Mouse (Mus musculus) adrenal gland, postnatal 14 days (tissue): ENCODE results near the gene Olfr101. TPM values are rescaled to one million over a fixed set of nuclear protein-coding genes. Genes with fewer than 3 reads are reported as not detected.

ENCODE experiments used
- DNase-seq: peaks from one replicate; pipeline ENCODE4 v3.0.0; 2021; ENCODE audit warnings: mixed read lengths
- long read RNA-seq, 2 experiments: library from polyadenylated mRNA; stranded (forward); transcript quantifications; one replicate each; pipeline ENCODE4 v2.0.0; 2021
- total RNA-seq: library from RNA; stranded (reverse); gene quantifications from 2 replicates; pipeline ENCODE4 v1.2.3, GENCODE M21; 2021

Olfr101 gene
- not detected in 2 replicates for total RNA-seq
- long read RNA-seq, experiment 1, result 0 reads
- long read RNA-seq, experiment 2, result 0 reads

GRCm38 (mm10) chr17:37304213-37304612 lies at the start of gene Olfr101:
Gene Olfr101 (minus strand): TSS chr17:37304313.
- no peak for DNase-seq

- DNase-seq, result no peak
Measured at GRCm38 (mm10) chr17:37339598-37339997, 35.5 kb upstream of the Olfr101 start, which contains the start of gene Olfr103. Gene Olfr103 (minus strand): TSS chr17:37339698.

- DNase-seq, result no peak
Measured at GRCm38 (mm10) chr17:37316954-37317353, 12.8 kb upstream of the Olfr101 start, which contains the start of gene Olfr102. Gene Olfr102 (minus strand): TSS chr17:37317054.

GRCm38 (mm10) chr17:37310146-37310699 lies 6.1 kb upstream of the Olfr101 start:
- no peak for DNase-seq

- peak; percentile 11 for DNase-seq
Measured at GRCm38 (mm10) chr17:37308483-37308882, 4.4 kb upstream of the Olfr101 start.

- DNase-seq, result no peak
Measured at GRCm38 (mm10) chr17:37283360-37283759, 20.8 kb downstream of the Olfr101 start, which contains the start of gene Olfr99. Gene Olfr99 (minus strand): TSS chr17:37283460.

GRCm38 (mm10) chr17:37280331-37280730 lies 23.8 kb downstream of the Olfr101 start:
- DNase-seq, result no peak

- no peak for DNase-seq
Measured at GRCm38 (mm10) chr17:37276573-37276972, 27.5 kb downstream of the Olfr101 start.

- no peak for DNase-seq
Measured at GRCm38 (mm10) chr17:37275626-37276248, 28.4 kb downstream of the Olfr101 start.

GRCm38 (mm10) chr17:37270702-37271092 lies 33.4 kb downstream of the Olfr101 start:
- peak; percentile 68 for DNase-seq

- DNase-seq, result peak; percentile 90
Measured at GRCm38 (mm10) chr17:37270058-37270701, 33.9 kb downstream of the Olfr101 start, which contains the start of gene H2-M3. Gene H2-M3 (plus strand): TSS chr17:37270220.

- peak; percentile 9 for DNase-seq
Measured at GRCm38 (mm10) chr17:37263626-37264025, 40.5 kb downstream of the Olfr101 start, which contains the start of gene Olfr98. Gene Olfr98 (minus strand): TSS chr17:37263749.

GRCm38 (mm10) chr17:37250544-37250943 lies 53.6 kb downstream of the Olfr101 start:
- DNase-seq, result peak; percentile 9

GRCm38 (mm10) chr17:37249460-37249859 lies 54.7 kb downstream of the Olfr101 start:
- no peak for DNase-seq

Other genes with a start within 250 kb of the Olfr101 start
- gene Olfr90, start 215.8 kb downstream of the Olfr101 start, total RNA-seq, result not detected in 2 replicates
- gene Olfr91, start 206.0 kb downstream of the Olfr101 start, total RNA-seq, result not detected in 2 replicates
- gene Olfr92, start 184.2 kb downstream of the Olfr101 start, total RNA-seq, result not detected in 2 replicates
- gene Olfr93, start 142.8 kb downstream of the Olfr101 start, total RNA-seq, result not detected in 2 replicates
- 3.4 TPM in 1 of 2 replicates, not detected in the other for gene Ubd, start 110.4 kb downstream of the Olfr101 start, total RNA-seq
- gene Olfr94, start 103.3 kb downstream of the Olfr101 start, total RNA-seq, result not detected in 2 replicates
- gene Olfr95, start 91.2 kb downstream of the Olfr101 start, total RNA-seq, result not detected in 2 replicates
- gene Olfr96, start 84.2 kb downstream of the Olfr101 start, total RNA-seq, result not detected in 2 replicates
- gene Olfr97, start 67.0 kb downstream of the Olfr101 start, total RNA-seq, result not detected in 2 replicates
- gene Olfr98, start 40.6 kb downstream of the Olfr101 start, total RNA-seq, result not detected in 2 replicates
- gene H2-M3, start 34.1 kb downstream of the Olfr101 start, total RNA-seq, result 3.3 and 5.9 TPM in 2 replicates
- not detected in 2 replicates for gene Olfr99, start 20.9 kb downstream of the Olfr101 start, total RNA-seq
- not detected in 2 replicates for gene Olfr102, start 12.7 kb upstream of the Olfr101 start, total RNA-seq
- gene Olfr103, start 35.4 kb upstream of the Olfr101 start, total RNA-seq, result not detected in 2 replicates
- gene Olfr104-ps, start 55.3 kb upstream of the Olfr101 start, total RNA-seq, result not detected in 2 replicates
- gene Olfr105-ps, start 74.7 kb upstream of the Olfr101 start, total RNA-seq, result not detected in 2 replicates
- gene Olfr106-ps, start 86.1 kb upstream of the Olfr101 start, total RNA-seq, result not detected in 2 replicates
- gene Olfr107, start 94.9 kb upstream of the Olfr101 start, total RNA-seq, result not detected in 2 replicates
- not detected in 2 replicates for gene Olfr108, start 141.2 kb upstream of the Olfr101 start, total RNA-seq
- gene Olfr109, start 154.6 kb upstream of the Olfr101 start, total RNA-seq, result not detected in 2 replicates
- 2.0 TPM in 1 of 2 replicates, not detected in the other for gene H2-M2, start 179.2 kb upstream of the Olfr101 start, total RNA-seq
- gene Olfr110, start 188.2 kb upstream of the Olfr101 start, total RNA-seq, result not detected in 2 replicates
- not detected in 2 replicates for gene Olfr111, start 203.7 kb upstream of the Olfr101 start, total RNA-seq